Mouse (Mus musculus) MEL (cell line): Measurements from ENCODE around the gene Chd6. TPM values are rescaled to one million over a fixed set of nuclear protein-coding genes. Genes with fewer than 3 reads are reported as not detected.

Experiments
- DNase-seq: peaks from one replicate; pipeline ENCODE4 v3.0.0; 2011; ENCODE audit warnings: low read depth, low spot score
- H3K27ac ChIP-seq: 2 replicates; pipeline ENCODE4 v1.5.1; 2012; ENCODE audit warnings: low read depth, mild to moderate bottlenecking, control low read depth, low read length, moderate library complexity; ENCODE audit not compliant: control insufficient read depth
- H3K27me3 ChIP-seq, 2 experiments: fragments of 150-350 bp in 1 of 2; sonication (generic) in 1 of 2; 2 replicates each; pipeline ENCODE4 v1.6.1; 2012; ENCODE audit warnings: low read length in 2 of 2, mild to moderate bottlenecking in 2 of 2, improper control_type of control experiment in 1 of 2, moderate library complexity in 1 of 2; ENCODE audit not compliant: insufficient read depth in 2 of 2, control insufficient read depth in 1 of 2
- H3K36me3 ChIP-seq, 2 experiments: 2 replicates each; pipeline ENCODE4 v1.6.1; 2012 to 2014; ENCODE audit warnings: low read length in 2 of 2, improper control_type of control experiment in 1 of 2, inconsistent platforms in 1 of 2, mild to moderate bottlenecking in 1 of 2; ENCODE audit not compliant: insufficient read depth in 2 of 2, control insufficient read depth in 1 of 2
- H3K4me1 ChIP-seq, 2 experiments: fragments of 150-350 bp in 1 of 2; sonication (generic) in 1 of 2; 2 replicates each; pipeline ENCODE4 v1.6.1; 2012; ENCODE audit warnings: low read length in 2 of 2, improper control_type of control experiment in 1 of 2, mild to moderate bottlenecking in 1 of 2; ENCODE audit not compliant: insufficient read depth in 2 of 2, control insufficient read depth in 1 of 2
- H3K4me3 ChIP-seq, 2 experiments: fragments of 150-350 bp in 1 of 2; sonication (generic) in 1 of 2; 2 replicates each; pipeline ENCODE4 v1.5.1; 2012; ENCODE audit warnings: low read depth in 2 of 2, low read length in 2 of 2, mild to moderate bottlenecking in 2 of 2, moderate library complexity in 2 of 2, control low read depth in 1 of 2, improper control_type of control experiment in 1 of 2; ENCODE audit not compliant: control insufficient read depth in 1 of 2, insufficient read depth in 1 of 2
- H3K79me2 ChIP-seq: 2 replicates; pipeline ENCODE4 v1.6.1; 2012; ENCODE audit warnings: mild to moderate bottlenecking, low read length, moderate library complexity; ENCODE audit not compliant: control insufficient read depth, poor library complexity, insufficient read depth
- H3K9ac ChIP-seq: 2 replicates; pipeline ENCODE4 v1.6.1; 2012; ENCODE audit warnings: low read depth, mild to moderate bottlenecking, control low read depth, low read length, moderate library complexity; ENCODE audit not compliant: control insufficient read depth, poor library complexity, severe bottlenecking
- H3K9me3 ChIP-seq: fragments of 150-350 bp; sonication (generic); replicated peaks from 2 replicates; pipeline ENCODE4 v1.6.1; 2012; ENCODE audit warnings: mild to moderate bottlenecking, low read length, improper control_type of control experiment, moderate library complexity; ENCODE audit not compliant: insufficient read depth
- BHLHE40 ChIP-seq: IDR thresholded peaks from 2 replicates; pipeline ENCODE4 v1.6.1; 2012; ENCODE audit warnings: low read depth, mild to moderate bottlenecking, inconsistent platforms, low read length, improper control_type of control experiment, borderline replicate concordance
- E2F4 ChIP-seq: IDR thresholded peaks from 2 replicates; pipeline ENCODE4 v1.6.1; 2011; ENCODE audit warnings: low read depth, low read length, improper control_type of control experiment, borderline replicate concordance
- EP300 ChIP-seq, 2 experiments: IDR thresholded peaks; 2 replicates each; pipeline ENCODE4 v1.6.1; 2011; ENCODE audit warnings: improper control_type of control experiment in 2 of 2, low read length in 2 of 2, low read depth in 1 of 2, mild to moderate bottlenecking in 1 of 2
- GATA1 ChIP-seq: IDR thresholded peaks from 2 replicates; pipeline ENCODE4 v1.6.1; 2011; ENCODE audit warnings: low read depth, low read length, improper control_type of control experiment
- HCFC1 ChIP-seq: IDR thresholded peaks from 2 replicates; pipeline ENCODE4 v1.6.1; 2012; ENCODE audit warnings: low read depth, mild to moderate bottlenecking, inconsistent platforms, low read length, improper control_type of control experiment, moderate library complexity
- MAZ ChIP-seq: IDR thresholded peaks from 2 replicates; pipeline ENCODE4 v1.6.1; 2012; ENCODE audit warnings: low read depth, mild to moderate bottlenecking, inconsistent platforms, low read length, improper control_type of control experiment
- MEF2A ChIP-seq: IDR thresholded peaks from 2 replicates; pipeline ENCODE4 v1.6.1; 2014; ENCODE audit warnings: low read depth, mild to moderate bottlenecking, inconsistent platforms, low read length, improper control_type of control experiment; ENCODE audit not compliant: poor library complexity, insufficient replicate concordance, severe bottlenecking; ENCODE audit errors: extremely low read depth
- MYC ChIP-seq: IDR thresholded peaks from 2 replicates; pipeline ENCODE4 v1.6.1; 2011; ENCODE audit warnings: low read depth, mild to moderate bottlenecking, low read length, improper control_type of control experiment, moderate library complexity
- NELFE ChIP-seq: IDR thresholded peaks from 2 replicates; pipeline ENCODE4 v1.6.1; 2011; ENCODE audit warnings: low read depth, low read length, improper control_type of control experiment
- POLR2AphosphoS2 ChIP-seq: IDR thresholded peaks from 2 replicates; pipeline ENCODE4 v1.6.1; 2011; ENCODE audit warnings: low read length, improper control_type of control experiment
- RCOR1 ChIP-seq: IDR thresholded peaks from 2 replicates; pipeline ENCODE4 v1.6.1; 2012; ENCODE audit warnings: low read depth, mild to moderate bottlenecking, inconsistent platforms, low read length, improper control_type of control experiment
- SIN3A ChIP-seq: IDR thresholded peaks from 2 replicates; pipeline ENCODE4 v1.6.1; 2012; ENCODE audit warnings: low read length, improper control_type of control experiment, inconsistent platforms
- TBP ChIP-seq: IDR thresholded peaks from 2 replicates; pipeline ENCODE4 v1.8.0; 2011; ENCODE audit warnings: low read depth, low read length, improper control_type of control experiment
- USF1 ChIP-seq: IDR thresholded peaks from 2 replicates; pipeline ENCODE4 v1.6.1; 2014; ENCODE audit warnings: low read depth, mild to moderate bottlenecking, inconsistent platforms, low read length, improper control_type of control experiment, moderate library complexity
- USF2 ChIP-seq, 2 experiments: IDR thresholded peaks; 2 replicates each; pipeline ENCODE4 v1.6.1; 2011 to 2012; ENCODE audit warnings: improper control_type of control experiment in 2 of 2, low read length in 2 of 2, borderline replicate concordance in 1 of 2, inconsistent platforms in 1 of 2, low read depth in 1 of 2, mild to moderate bottlenecking in 1 of 2; ENCODE audit not compliant: insufficient read depth in 1 of 2
- ZNF384 ChIP-seq: IDR thresholded peaks from 2 replicates; pipeline ENCODE4 v1.6.1; 2012; ENCODE audit warnings: low read depth, mild to moderate bottlenecking, inconsistent platforms, low read length, improper control_type of control experiment
- polyA plus RNA-seq, 2 experiments: library from polyadenylated mRNA; stranded (reverse) in 1 of 2; unstranded in 1 of 2; fragments of >175 nt in 1 of 2; fragments of >200 nt in 1 of 2; gene quantifications; 2 replicates each; pipeline versions ENCODE4 v1.2.1 to v1.2.4; 2012; ENCODE audit warnings: low replicate concordance in 2 of 2, low read depth in 1 of 2; ENCODE audit not compliant: insufficient read length in 2 of 2, insufficient read depth in 1 of 2, missing spikeins in 1 of 2
- total RNA-seq: library from RNA; depleted of rRNA; stranded (reverse); fragments of 300-350 nt; gene quantifications from 2 replicates; pipeline ENCODE4 v1.2.3, GENCODE M21; 2012

Gene Chd6
- total and polyA plus RNA-seq, 3 experiments = 9.7 to 200 (median 15.4) TPM

DNA sequence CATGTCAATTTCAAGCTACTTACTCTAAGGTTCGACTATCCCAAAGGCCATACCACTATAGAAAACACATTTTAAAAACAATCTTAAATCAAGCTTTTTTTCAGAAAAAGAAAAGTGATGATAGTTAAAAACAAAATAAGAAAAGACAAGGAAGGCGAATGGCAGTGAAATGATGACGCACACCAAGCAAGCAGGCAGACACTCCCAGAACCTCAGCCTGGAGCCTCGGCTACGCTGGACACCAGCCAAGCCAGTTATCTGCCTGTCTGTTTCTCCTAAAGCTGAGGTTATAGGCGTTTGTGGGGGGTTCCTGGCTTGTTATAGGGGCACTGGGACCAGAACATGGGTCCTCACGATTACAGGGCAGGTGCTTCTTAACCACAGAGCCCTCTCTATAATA lies 76.5 kb downstream of the Chd6 start:
- H3K9ac ChIP-seq = no peak overlapping the region
- DNase-seq = peak; percentile 75
- no peak overlapping the region for H3K27ac ChIP-seq
- peaks cover 7 to 21% of the 10 kb centered on the region in 2 experiments for H3K36me3 ChIP-seq
- no peaks in the 10 kb centered on the region; a peak in 1 of 4 replicates for H3K4me1 ChIP-seq
- no peaks in the 10 kb centered on the region for H3K79me2 ChIP-seq
- H3K4me3 ChIP-seq = no peak overlapping the region
- TF ChIP-seq MEF2A (no peak), EP300 (IDR thresholded peaks at IDR 0.05; ENCODE audit: low read depth in 1 of 2, low read length in 2 of 2) (peak in 1 of 2 experiments; percentile 17; a peak in 1 of 4 replicates), GATA1 (0 out of 2 replicates have a peak, but pooled peaks have one; percentile 23), RCOR1 (peak; percentile 79)
- TF ChIP-seq, all 39 proteins: peak for 3
- no peaks in the 10 kb centered on the region for H3K27me3 ChIP-seq
- H3K9me3 ChIP-seq = no peaks in the 10 kb centered on the region

- H3K36me3 ChIP-seq = peaks cover 0 to 9% of the 10 kb centered on the region in 2 experiments; a peak in 2 of 4 replicates
- no peaks in the 10 kb centered on the region; a peak in 1 of 4 replicates for H3K4me1 ChIP-seq
- DNase-seq = no peak
- no peaks in the 10 kb centered on the region for H3K9me3 ChIP-seq
- no peak overlapping the region for H3K4me3 ChIP-seq
- no peaks in the 10 kb centered on the region for H3K27me3 ChIP-seq
- TF ChIP-seq EP300 (IDR thresholded peaks at IDR 0.05; ENCODE audit: low read depth in 1 of 2, low read length in 2 of 2) (no peak), NELFE (no peak), TBP (no peak), E2F4 (no peak), MAZ (no peak), SIN3A (no peak), HCFC1 (no peak), GATA1 (no peak), BHLHE40 (no peak), POLR2AphosphoS2 (no peak), RCOR1 (no peak), MYC (no peak), USF2 (IDR thresholded peaks at IDR 0.05; ENCODE audit: borderline replicate concordance in 1 of 2, insufficient read depth in 1 of 2, low read depth in 1 of 2, low read length in 2 of 2) (no peak), USF1 (no peak), ZNF384 (no peak)
- TF ChIP-seq, all 39 proteins: peak for 0
- no peak overlapping the region for H3K9ac ChIP-seq
- no peaks in the 10 kb centered on the region for H3K79me2 ChIP-seq
- H3K27ac ChIP-seq = no peak overlapping the region
Measured at GRCm38 (mm10) chr2:161024606-161025005, 84.3 kb downstream of the Chd6 start.
